Mouse (Mus musculus) hindbrain, embryonic 14.5 days (tissue): ENCODE measurements around the gene Gm28710. TPM values are rescaled to one million over a fixed set of nuclear protein-coding genes. Genes with fewer than 3 reads are reported as not detected.

Experiments
- ATAC-seq: fragments of 200-750 bp; cut with Nextera tagmentation; 2 replicates; pipeline ENCODE4 v1.8.0; 2017; ENCODE audit warnings: moderate number of reproducible peaks, mild to moderate bottlenecking, moderate TSS enrichment, moderate library complexity; ENCODE audit not compliant: low FRiP score
- DNase-seq: peaks from one replicate; pipeline ENCODE4 v3.0.0-alpha.2; 2015; ENCODE audit warnings: low spot score
- H3K27ac ChIP-seq: fragments of 300-500 bp; sonication (generic); 2 replicates; pipeline ENCODE4 v1.5.1; 2014; ENCODE audit warnings: mild to moderate bottlenecking, moderate library complexity
- H3K27me3 ChIP-seq: fragments of 300-500 bp; sonication (generic); 2 replicates; pipeline ENCODE4 v1.6.1; 2014; ENCODE audit warnings: mild to moderate bottlenecking, low read length, mixed read lengths; ENCODE audit not compliant: control insufficient read depth, insufficient read depth
- H3K36me3 ChIP-seq: fragments of 300-500 bp; sonication (generic); replicated peaks from 2 replicates; pipeline ENCODE4 v1.6.1; 2014; ENCODE audit not compliant: control insufficient read depth, insufficient read depth
- H3K4me1 ChIP-seq: fragments of 300-500 bp; sonication (generic); replicated peaks from 2 replicates; pipeline ENCODE4 v1.6.1; 2014; ENCODE audit warnings: antibody characterized with exemption, low read length, mixed read lengths; ENCODE audit not compliant: control insufficient read depth, insufficient read depth
- H3K4me2 ChIP-seq: fragments of 300-500 bp; sonication (generic); replicated peaks from 2 replicates; pipeline ENCODE4 v1.6.1; 2014; ENCODE audit warnings: mild to moderate bottlenecking, moderate library complexity
- H3K4me3 ChIP-seq: fragments of 300-500 bp; sonication (generic); replicated peaks from 2 replicates; pipeline ENCODE4 v1.5.1; 2014; ENCODE audit warnings: mild to moderate bottlenecking, low read length
- H3K9ac ChIP-seq: fragments of 300-500 bp; sonication (generic); 2 replicates; pipeline ENCODE4 v1.6.1; 2014
- H3K9me3 ChIP-seq: fragments of 300-500 bp; sonication (generic); 2 replicates; pipeline ENCODE4 v1.6.1; 2016; ENCODE audit warnings: low read length; ENCODE audit not compliant: control insufficient read depth
- WGBS: fragments of 180-500 bp; shearing (Covaris S2); extraction: QIAGEN DNeasy Blood & Tissue Kit; methylation state at CpG from one replicate; pipeline ENCODE4 v1.1.7; 2014; 5-methylcytosine and 5-hydroxymethylcytosine counted together
- polyA plus RNA-seq: library from polyadenylated mRNA; unstranded; fragments of >200 nt; fragmentation: Nextera tagmentation; extraction: Ambion mirVana; gene quantifications from 2 replicates; pipeline ENCODE4 v1.2.1, GENCODE M21; 2014

The Gm28710 gene
- not detected in 2 replicates for polyA plus RNA-seq

GRCm38 (mm10) chr5:16791243-16791860 is at the start of gene Gm28710:
TSS of gene Gm28710 (plus strand) at chr5:16791810.
- DNase-seq (no peak), ATAC-seq (no peak)
- no peak within 1 kb of the TSS for H3K4me3 ChIP-seq
- no peak within 1 kb of the TSS for H3K4me2 ChIP-seq
- 96% methylated on average over 4 of the region's 4 CpGs for WGBS
- no peak within 1 kb of the TSS for H3K9ac ChIP-seq
- H3K4me1 ChIP-seq = no peaks in the 10 kb centered on the region
- H3K27me3 ChIP-seq = no peaks in the 10 kb centered on the region
- no peaks in the 10 kb centered on the region for H3K36me3 ChIP-seq
- H3K9me3 ChIP-seq = no peaks in the 10 kb centered on the region
- H3K27ac ChIP-seq = no peak within 1 kb of the TSS

GRCm38 (mm10) chr5:16777176-16777575 is 14.4 kb upstream of the Gm28710 start:
- no peak overlapping the region for H3K27ac ChIP-seq
- 75% methylated on average over 2 of the region's 2 CpGs for WGBS
- no peaks in the 10 kb centered on the region for H3K36me3 ChIP-seq
- H3K9me3 ChIP-seq = no peaks in the 10 kb centered on the region
- no peak overlapping the region for H3K4me2 ChIP-seq
- H3K27me3 ChIP-seq = no peaks in the 10 kb centered on the region
- DNase-seq = no peak
- no peaks in the 10 kb centered on the region for H3K4me1 ChIP-seq
- H3K9ac ChIP-seq = no peak overlapping the region
- no peak for ATAC-seq
- H3K4me3 ChIP-seq = no peak overlapping the region

GRCm38 (mm10) chr5:16778610-16779172 is 12.9 kb upstream of the Gm28710 start:
- no peaks in the 10 kb centered on the region for H3K36me3 ChIP-seq
- DNase-seq (no peak), ATAC-seq (no peak)
- H3K27me3 ChIP-seq = no peaks in the 10 kb centered on the region
- no peak overlapping the region for H3K27ac ChIP-seq
- no peak overlapping the region for H3K4me2 ChIP-seq
- 87% methylated on average over 6 of the region's 6 CpGs for WGBS
- H3K9ac ChIP-seq = no peak overlapping the region
- no peaks in the 10 kb centered on the region for H3K4me1 ChIP-seq
- H3K4me3 ChIP-seq = no peak overlapping the region
- no peaks in the 10 kb centered on the region for H3K9me3 ChIP-seq

GRCm38 (mm10) chr5:16785627-16786026 is 6.0 kb upstream of the Gm28710 start:
- no peak overlapping the region for H3K4me2 ChIP-seq
- H3K4me3 ChIP-seq = no peak overlapping the region
- no peaks in the 10 kb centered on the region for H3K36me3 ChIP-seq
- DNase-seq = no peak
- no peaks in the 10 kb centered on the region for H3K9me3 ChIP-seq
- H3K4me1 ChIP-seq = no peaks in the 10 kb centered on the region
- no peak overlapping the region for H3K9ac ChIP-seq
- H3K27me3 ChIP-seq = no peaks in the 10 kb centered on the region
- ATAC-seq = no peak
- H3K27ac ChIP-seq = no peak overlapping the region
- WGBS = 88% methylated on average over 4 of the region's 4 CpGs

GRCm38 (mm10) chr5:16794972-16795371 is 3.4 kb downstream of the Gm28710 start:
- H3K36me3 ChIP-seq = no peaks in the 10 kb centered on the region
- H3K4me2 ChIP-seq = no peak overlapping the region
- ATAC-seq (no peak), DNase-seq (no peak)
- no peak overlapping the region for H3K9ac ChIP-seq
- no peak overlapping the region for H3K27ac ChIP-seq
- no peaks in the 10 kb centered on the region for H3K9me3 ChIP-seq
- H3K4me3 ChIP-seq = no peak overlapping the region
- WGBS = 93% methylated on average over 6 of the region's 6 CpGs
- no peaks in the 10 kb centered on the region for H3K4me1 ChIP-seq
- H3K27me3 ChIP-seq = no peaks in the 10 kb centered on the region

GRCm38 (mm10) chr5:16802726-16803125 is 11.1 kb downstream of the Gm28710 start:
- Histone ChIP-seq H3K27me3 (no peaks in the 10 kb centered on the region), H3K9ac (no peak overlapping the region), H3K4me1 (no peaks in the 10 kb centered on the region), H3K27ac (no peak overlapping the region), H3K9me3 (no peaks in the 10 kb centered on the region), H3K4me2 (no peak overlapping the region), H3K4me3 (no peak overlapping the region), H3K36me3 (no peaks in the 10 kb centered on the region)
- WGBS = 82% methylated on average over 4 of the region's 4 CpGs
- DNase-seq = no peak
- ATAC-seq = no peak

GRCm38 (mm10) chr5:16838991-16839390 is 47.4 kb downstream of the Gm28710 start:
- ATAC-seq = no peak
- no peak overlapping the region for H3K27ac ChIP-seq
- H3K27me3 ChIP-seq = no peaks in the 10 kb centered on the region
- no peak overlapping the region for H3K4me2 ChIP-seq
- no peaks in the 10 kb centered on the region for H3K9me3 ChIP-seq
- H3K4me1 ChIP-seq = no peaks in the 10 kb centered on the region
- DNase-seq = no peak
- H3K4me3 ChIP-seq = no peak overlapping the region
- H3K9ac ChIP-seq = no peak overlapping the region
- no peaks in the 10 kb centered on the region for H3K36me3 ChIP-seq

GRCm38 (mm10) chr5:16869309-16869915 is 77.8 kb downstream of the Gm28710 start:
- peak; percentile 85 for DNase-seq
- H3K4me1 ChIP-seq = no peaks in the 10 kb centered on the region
- no peak overlapping the region for H3K9ac ChIP-seq
- no peak overlapping the region for H3K27ac ChIP-seq
- H3K4me2 ChIP-seq = no peak overlapping the region
- WGBS = 59% methylated on average over 2 of the region's 2 CpGs
- no peaks in the 10 kb centered on the region for H3K9me3 ChIP-seq
- ATAC-seq = peak; percentile 79
- H3K4me3 ChIP-seq = no peak overlapping the region
- no peaks in the 10 kb centered on the region for H3K27me3 ChIP-seq
- H3K36me3 ChIP-seq = no peaks in the 10 kb centered on the region

- Histone ChIP-seq H3K27ac (no peak overlapping the region), H3K4me3 (no peak overlapping the region), H3K27me3 (no peaks in the 10 kb centered on the region), H3K4me2 (no peak overlapping the region), H3K36me3 (no peaks in the 10 kb centered on the region), H3K4me1 (no peaks in the 10 kb centered on the region), H3K9me3 (no peaks in the 10 kb centered on the region), H3K9ac (no peak overlapping the region)
- ATAC-seq (no peak), DNase-seq (peak; percentile 55)
- 11% methylated on average over 1 of the region's 1 CpGs for WGBS
Observed at GRCm38 (mm10) chr5:16894161-16894560, 102.6 kb downstream of the Gm28710 start.
